Mouse (Mus musculus) telencephalon, adult 2 months (tissue): Measurements from ENCODE around the gene Ankrd34b.

ENCODE experiments used
- DNase-seq: peaks from one replicate; pipeline ENCODE4 v3.0.0-alpha.2; 2011; ENCODE audit warnings: low read depth, low spot score

Ankrd34b gene

GRCm38 (mm10) chr13:92425758-92426264 is at the start of gene Ankrd34b:
Gene Ankrd34b, plus strand, starts transcription at chr13:92425896.
- peak; percentile 28 for DNase-seq

- DNase-seq: no peak
Observed at GRCm38 (mm10) chr13:92387367-92387766, 38.3 kb upstream of the Ankrd34b start.

- no peak for DNase-seq
Observed at GRCm38 (mm10) chr13:92393047-92393661, 32.5 kb upstream of the Ankrd34b start.

- peak; percentile 6 for DNase-seq
Observed at GRCm38 (mm10) chr13:92398491-92399384, 27.0 kb upstream of the Ankrd34b start.

- DNase-seq: no peak
Observed at GRCm38 (mm10) chr13:92402063-92402462, 23.6 kb upstream of the Ankrd34b start.

GRCm38 (mm10) chr13:92403496-92403895 is 22.2 kb upstream of the Ankrd34b start:
- no peak for DNase-seq

- no peak for DNase-seq
Observed at GRCm38 (mm10) chr13:92410486-92410885, 15.2 kb upstream of the Ankrd34b start.

- no peak for DNase-seq
Observed at GRCm38 (mm10) chr13:92419630-92420029, 6.1 kb upstream of the Ankrd34b start.

- DNase-seq: peak; percentile 39
Observed at GRCm38 (mm10) chr13:92423711-92424110, 2.0 kb upstream of the Ankrd34b start.

- DNase-seq: no peak
Observed at GRCm38 (mm10) chr13:92426294-92427051, 777 bp downstream of the Ankrd34b start.

- DNase-seq: no peak
Observed at GRCm38 (mm10) chr13:92427351-92427855, 1.7 kb downstream of the Ankrd34b start.

- no peak for DNase-seq
Observed at GRCm38 (mm10) chr13:92438656-92439055, 13.0 kb downstream of the Ankrd34b start.

- no peak for DNase-seq
Observed at GRCm38 (mm10) chr13:92440286-92440685, 14.6 kb downstream of the Ankrd34b start.

- no peak for DNase-seq
Observed at GRCm38 (mm10) chr13:92446872-92447271, 21.2 kb downstream of the Ankrd34b start.

- DNase-seq: no peak
Observed at GRCm38 (mm10) chr13:92464698-92465097, 39.0 kb downstream of the Ankrd34b start.

- no peak for DNase-seq
Observed at GRCm38 (mm10) chr13:92467891-92468290, 42.2 kb downstream of the Ankrd34b start.

- DNase-seq: no peak
Observed at GRCm38 (mm10) chr13:92469381-92469780, 43.7 kb downstream of the Ankrd34b start.

GRCm38 (mm10) chr13:92470151-92470550 is 44.5 kb downstream of the Ankrd34b start:
- DNase-seq: no peak

- DNase-seq: peak; percentile 15
Observed at GRCm38 (mm10) chr13:92483348-92483747, 57.7 kb downstream of the Ankrd34b start.

GRCm38 (mm10) chr13:92483852-92484463 is 58.3 kb downstream of the Ankrd34b start, which contains the start of gene Fam151b:
Gene Fam151b, minus strand, starts transcription at chr13:92484015.
- DNase-seq: peak; percentile 94

GRCm38 (mm10) chr13:92490817-92491216 is 65.1 kb downstream of the Ankrd34b start:
- DNase-seq: no peak
